Mouse (Mus musculus): ENCODE measurements around the gene Ttn. TPM values are rescaled to one million over a fixed set of nuclear protein-coding genes. Genes with fewer than 3 reads are reported as not detected.
A peak's percentile ranks its signal among the peaks of the same experiment; 100 is the strongest.

Gene Ttn
- total RNA-seq, 2 experiments from 2014 or later: 0.02 TPM; not detected in 1

DNA sequence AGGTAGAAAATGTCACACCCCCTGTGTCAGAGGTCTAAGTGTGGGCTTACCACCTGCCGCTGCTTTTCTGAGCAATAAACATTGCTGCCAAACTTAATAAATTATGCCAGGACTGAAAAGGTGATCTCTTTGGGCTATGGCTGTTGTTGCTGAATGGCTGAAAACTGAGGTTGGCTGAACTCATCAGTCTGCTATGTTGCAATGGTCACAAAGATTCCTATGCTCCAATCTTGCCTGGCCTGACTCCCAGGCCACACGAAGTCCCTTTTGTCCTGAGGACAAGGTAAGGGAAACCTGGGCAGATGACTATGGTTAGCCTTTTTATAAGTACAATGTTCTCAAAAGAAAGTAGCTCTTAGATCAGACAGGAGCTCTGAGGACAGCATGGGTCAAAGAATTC lies 16.3 kb downstream of the Ttn start:
- no peak for ATAC-seq (replicated peaks; ENCODE audit: poor library complexity)

DNA sequence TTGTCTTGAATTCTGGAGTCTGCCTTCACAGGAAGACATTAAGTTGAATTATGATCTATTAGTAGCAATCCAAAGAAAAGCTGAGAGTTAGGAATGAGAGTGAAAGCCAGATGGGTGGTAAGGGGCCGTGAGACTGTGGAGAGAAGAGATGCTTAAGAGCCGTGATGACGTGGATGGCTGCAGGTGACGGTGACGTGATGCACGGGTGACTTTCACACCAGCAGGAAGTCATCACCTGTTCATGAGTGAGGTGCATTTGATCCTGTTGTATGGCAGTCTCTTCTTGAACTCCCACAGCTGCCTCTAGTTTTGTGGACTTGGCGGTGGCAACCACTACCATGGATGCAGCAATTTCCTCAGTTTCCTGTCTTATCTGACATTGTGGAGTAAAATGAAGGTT lies 16.8 kb downstream of the Ttn start:
- no peak for ATAC-seq (replicated peaks; ENCODE audit: poor library complexity)

DNA sequence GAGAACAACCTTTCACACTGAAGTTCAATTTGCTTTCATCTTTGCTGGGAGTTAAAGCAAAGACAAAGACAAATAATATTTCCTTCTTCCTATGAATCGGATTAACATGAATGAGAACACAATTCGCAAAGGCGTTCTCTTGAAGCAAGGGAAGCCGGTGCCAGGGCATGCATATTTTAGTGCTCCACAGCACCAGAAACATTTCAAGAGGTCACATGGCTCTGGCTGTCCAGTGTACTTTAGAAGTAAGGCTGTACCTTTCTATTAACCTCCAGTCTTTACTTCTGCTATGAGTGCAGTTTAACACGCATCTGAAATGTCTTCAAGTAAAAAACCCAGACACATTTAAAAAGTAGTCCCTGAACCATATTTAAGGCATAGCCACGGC lies 20.3 kb downstream of the Ttn start:
- ATAC-seq (replicated peaks; ENCODE audit: poor library complexity): no peak

DNA sequence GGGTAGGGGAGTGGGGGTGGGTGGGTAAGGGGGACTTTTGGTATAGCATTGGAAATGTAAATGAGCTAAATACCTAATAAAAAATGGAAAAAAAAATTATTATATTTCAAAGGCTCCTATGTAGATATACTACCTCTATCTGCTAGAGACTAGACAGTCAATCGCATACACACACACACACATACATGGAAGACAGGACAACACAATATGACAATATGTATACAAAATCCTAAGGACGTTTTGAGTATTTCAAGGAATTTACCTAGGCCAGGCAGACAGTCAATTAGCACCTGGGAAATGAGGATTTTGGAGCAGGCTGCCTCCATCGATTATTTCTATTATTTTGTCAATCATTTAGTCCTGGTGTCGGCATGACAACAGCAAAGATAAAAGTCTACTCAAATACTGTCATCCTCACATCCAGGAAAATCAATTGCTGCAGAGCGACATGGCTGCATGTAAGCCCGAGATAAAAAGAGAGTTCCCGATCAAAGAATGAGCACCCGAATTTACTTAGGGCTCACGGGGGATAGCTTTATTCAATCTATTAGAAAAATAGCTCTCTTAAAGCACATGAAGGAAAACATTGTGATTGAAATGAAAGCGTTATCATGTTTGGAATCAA lies 20.8 kb downstream of the Ttn start:
- no peak for ATAC-seq (replicated peaks; ENCODE audit: poor library complexity)

DNA sequence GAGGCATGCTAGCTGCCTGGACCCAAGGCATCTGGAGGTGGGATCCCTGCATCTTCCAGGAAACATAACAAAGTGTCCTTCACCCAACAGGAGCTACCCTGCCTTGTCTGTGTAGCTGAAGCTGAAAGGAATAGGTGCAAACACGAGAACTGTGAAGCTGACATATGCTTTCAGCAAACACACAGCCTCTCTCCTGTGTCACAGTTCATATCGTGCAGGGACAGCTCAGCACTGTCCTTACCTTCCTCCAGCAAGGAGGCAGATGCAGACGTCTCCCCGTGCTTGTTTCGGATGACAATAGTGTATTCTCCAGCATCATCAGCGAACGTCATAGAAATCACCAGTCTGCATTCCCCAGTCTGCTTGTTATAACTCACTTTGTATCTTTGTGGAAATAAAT lies 32.6 kb downstream of the Ttn start:
- ATAC-seq (replicated peaks; ENCODE audit: poor library complexity): no peak

DNA sequence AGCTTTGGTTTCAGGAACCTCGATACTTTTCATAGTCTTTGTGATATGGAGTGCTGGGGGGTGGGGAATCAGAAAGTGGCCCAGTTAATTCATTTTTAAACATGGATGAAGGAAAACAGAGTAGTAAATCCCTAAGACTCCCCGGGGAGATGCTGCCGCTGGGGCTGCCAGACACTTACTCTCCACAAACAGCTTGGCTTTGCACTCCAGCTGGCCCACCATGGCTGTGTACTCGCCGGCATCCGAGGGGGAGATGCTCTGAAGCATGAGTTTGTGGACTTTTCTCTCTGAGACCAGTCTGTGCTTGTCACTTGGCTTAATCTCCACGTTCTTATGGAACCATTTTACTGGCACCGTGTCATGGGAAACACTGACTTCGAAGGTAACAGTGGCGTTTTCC lies 43.8 kb downstream of the Ttn start:
- no peak for ATAC-seq (replicated peaks; ENCODE audit: poor library complexity)

DNA sequence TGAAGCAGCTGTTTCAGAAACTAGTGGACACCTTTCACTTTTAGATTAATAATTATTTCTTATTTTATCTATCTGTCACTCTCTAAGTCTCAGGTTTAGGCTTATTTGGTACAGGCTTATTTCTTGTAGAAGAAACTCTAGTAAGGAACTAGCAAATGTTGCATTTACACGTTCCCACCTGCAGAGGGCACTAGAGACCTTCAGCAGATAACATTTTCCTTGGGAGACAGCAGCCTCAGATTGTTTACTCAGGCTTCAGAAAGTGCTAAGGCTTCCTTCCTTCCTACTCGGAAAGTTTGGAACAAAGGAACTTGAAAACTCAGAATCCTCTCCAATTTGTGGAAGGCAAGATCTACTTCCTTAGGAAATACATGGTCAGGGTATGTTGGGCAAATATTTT lies 52.6 kb downstream of the Ttn start:
- peak; percentile 91 for ATAC-seq (replicated peaks; ENCODE audit: poor library complexity)

DNA sequence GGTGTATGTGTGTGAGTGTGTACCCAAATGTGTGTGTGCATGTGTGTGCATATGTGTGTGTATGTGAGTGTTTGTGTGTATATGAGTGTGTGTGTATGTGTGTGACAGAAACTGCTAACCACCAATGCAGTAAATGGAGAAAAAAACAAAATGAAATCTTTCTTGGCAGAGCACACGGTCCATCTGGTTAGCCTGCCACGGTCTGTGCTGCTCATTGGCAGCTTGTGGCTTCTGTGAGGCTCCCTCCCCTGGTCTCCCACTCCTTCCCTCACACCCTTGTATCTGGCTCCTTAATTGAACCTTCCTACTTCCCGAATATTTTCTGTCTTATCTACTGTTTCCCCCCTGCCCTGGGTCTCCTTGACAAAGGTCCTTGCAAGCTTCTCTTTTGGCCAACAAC lies 53.5 kb downstream of the Ttn start:
- ATAC-seq (replicated peaks; ENCODE audit: poor library complexity): no peak

DNA sequence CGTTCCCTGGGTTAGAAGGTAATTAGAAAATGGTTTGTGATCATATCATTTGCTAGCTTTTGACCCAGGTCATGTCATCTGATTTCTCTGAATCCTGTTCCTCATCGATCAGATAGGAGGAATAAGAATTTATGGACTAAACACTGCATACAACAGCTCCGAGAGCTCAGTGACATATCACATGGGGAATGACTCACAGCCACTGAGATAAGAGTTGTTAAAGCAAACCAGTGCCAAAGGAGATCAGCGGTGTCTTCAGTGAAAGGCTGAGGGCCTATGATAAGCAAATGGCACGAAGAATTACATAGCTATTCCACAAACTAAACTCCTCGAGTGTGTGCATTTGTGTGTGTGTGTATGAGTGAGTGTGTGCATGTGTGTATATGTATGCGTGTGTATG lies 54.0 kb downstream of the Ttn start:
- no peak for ATAC-seq (replicated peaks; ENCODE audit: poor library complexity)

DNA sequence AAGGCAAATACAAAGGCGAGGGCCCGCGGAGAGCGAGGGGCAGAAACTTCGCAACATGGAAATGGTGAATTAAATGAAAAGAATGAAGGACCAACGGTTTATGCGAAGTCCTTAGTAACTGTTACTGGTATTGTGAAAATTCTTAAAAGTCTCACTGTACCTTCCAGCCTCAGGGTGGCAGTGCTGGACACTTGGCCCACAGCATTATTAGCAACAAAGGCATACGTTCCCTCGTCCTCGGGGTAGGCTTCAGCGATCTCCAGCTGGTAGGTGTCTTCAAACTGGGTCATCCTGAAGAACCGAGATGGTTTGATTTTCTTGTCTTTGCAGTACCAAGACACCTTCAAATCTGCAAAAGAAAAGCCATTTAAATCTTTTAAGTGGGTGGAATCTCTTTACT lies 55.4 kb downstream of the Ttn start:
- ATAC-seq (replicated peaks; ENCODE audit: poor library complexity): peak; percentile 49; the same call in 1 of the 2 replicates

DNA sequence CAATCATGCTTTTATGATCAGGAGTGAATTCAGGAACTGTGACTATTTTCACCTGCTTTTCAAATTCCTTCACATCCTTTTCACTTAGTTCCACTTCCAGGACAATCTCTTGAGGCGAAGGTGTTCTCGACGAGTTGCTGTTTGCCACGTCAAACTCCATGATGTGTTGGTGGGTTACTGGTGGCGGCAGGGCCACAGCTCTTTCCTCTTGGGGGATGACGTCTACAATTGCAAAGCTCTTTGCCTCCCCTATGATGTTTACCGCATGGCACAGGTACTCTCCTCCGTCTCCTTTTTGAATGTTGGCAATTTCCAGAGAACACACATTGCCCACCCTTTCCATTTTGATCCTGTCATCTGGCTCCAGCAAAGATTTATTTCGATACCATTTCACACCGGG lies 67.4 kb downstream of the Ttn start:
- no peak for ATAC-seq (replicated peaks; ENCODE audit: poor library complexity)

DNA sequence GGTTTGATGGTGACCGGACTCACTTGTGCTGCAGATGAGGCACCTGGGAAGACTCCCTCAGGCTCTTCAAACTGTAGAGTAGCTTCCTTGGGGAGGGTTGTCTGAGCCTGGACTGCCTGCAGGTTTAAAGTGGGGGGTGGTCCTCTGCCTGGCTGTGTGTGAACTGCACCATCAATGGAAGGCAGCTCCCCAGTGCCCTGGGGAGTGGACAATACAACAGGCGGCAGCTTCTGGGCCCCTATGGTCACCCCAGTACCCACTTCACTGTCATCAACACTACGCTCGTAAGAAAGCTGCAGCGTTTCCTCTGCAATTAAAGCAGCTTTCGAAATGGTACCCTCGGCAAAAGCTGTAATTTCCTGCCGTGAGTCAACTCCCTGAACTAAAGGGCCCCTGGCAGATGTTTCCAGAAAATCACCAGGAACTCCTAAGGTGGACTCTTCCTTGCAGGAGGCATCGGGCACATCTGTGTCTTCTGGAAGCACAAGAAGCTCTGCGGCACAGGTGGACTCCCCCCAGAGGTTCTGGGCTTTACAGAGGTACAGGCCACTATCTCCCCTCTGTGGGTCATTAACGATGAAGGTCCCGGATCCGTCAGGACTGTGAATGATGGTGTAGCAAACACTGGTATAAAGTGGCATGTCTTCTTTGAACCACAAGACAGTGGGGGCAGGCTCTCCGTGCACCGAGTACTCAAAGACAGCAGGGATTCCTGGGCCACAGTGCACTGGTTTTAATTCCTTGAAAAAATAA lies 73.5 kb downstream of the Ttn start:
- no peak for ATAC-seq (replicated peaks; ENCODE audit: poor library complexity)

DNA sequence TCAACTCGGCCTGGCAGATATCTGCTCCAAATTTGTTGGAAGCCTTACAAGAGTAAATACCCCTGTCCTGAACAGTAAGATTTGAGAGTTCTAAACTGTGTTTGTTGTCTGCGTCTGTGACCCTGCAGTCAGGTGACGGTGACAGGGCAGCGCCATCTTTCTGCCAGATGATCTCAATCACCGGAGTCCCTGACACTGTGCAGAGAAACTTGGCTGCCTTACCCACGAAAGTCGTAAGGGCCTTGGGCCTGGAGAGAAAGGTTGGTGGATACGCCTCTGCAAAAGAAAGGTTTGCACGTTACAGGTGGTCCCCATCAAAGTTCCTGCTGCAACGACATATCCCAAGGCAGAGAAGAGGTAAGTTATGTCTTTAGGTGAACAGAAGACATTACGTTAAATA lies 79.0 kb downstream of the Ttn start:
- ATAC-seq (replicated peaks; ENCODE audit: poor library complexity): no peak

DNA sequence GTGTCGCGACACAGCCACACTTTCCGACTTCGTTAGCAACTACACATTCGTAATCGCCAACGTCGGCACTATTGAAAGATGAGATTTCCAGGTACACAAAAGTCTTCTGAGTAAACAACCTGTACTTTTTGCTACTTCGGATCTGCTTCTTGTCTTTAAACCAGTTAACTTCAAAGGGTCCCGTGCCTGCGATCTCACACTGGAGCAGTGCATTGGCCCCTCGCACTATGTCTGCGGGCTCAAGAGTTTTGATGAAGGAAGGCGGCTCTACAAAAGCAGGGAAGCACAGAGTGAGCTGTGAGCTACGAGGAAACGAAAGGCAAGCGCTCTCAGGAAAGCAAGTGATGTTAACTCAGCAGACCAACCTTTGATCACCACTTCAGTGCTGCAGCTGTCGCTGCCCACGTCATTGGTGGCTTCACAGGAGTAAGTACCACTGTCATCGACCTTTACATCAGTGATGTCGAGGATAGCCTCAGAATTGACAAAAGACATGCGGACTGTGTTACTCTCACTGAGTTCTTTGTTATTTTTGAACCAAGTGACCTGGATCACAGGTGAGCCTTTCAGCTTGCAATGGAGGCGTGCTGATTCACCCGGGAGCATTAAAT lies 80.8 kb downstream of the Ttn start:
- ATAC-seq (replicated peaks; ENCODE audit: poor library complexity): no peak

DNA sequence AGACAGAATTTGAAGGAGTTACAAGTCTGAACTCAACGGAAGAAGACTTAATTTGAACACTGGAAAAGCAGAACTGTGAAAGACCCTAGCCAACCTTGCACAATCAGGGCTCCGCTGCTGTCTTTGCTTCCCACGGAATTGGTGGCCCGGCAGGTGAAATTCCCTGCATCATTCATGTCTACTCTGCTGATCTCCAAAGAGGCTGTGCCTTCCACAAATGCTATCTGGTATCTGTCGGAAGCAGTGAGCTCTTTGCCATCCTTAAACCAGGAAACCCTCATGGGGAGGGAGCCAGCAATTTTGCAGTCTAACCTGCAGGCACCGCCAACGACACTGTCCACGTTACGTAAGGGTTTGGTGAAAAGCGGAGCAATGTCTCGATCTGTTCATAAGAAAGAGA lies 82.5 kb downstream of the Ttn start:
- no peak for ATAC-seq (replicated peaks; ENCODE audit: poor library complexity)

DNA sequence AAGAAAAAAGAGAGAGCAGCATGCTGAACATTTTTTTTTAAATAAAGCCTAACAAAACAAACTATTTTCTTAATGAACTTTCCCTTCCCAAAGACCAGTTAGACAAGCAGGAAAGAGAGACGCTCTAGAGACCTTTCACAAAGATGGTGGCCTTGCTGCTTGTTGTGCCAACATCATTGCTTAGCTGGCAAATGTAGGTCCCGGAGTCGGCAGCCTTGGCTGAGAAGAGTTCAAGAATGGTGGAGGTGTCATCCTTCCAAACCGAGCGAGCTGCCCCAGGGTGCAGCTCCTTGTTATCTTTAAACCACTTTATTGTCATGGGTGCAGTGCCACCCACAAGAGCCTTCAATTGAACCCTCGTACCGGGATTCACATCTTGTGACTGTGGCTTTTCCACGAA lies 85.4 kb downstream of the Ttn start:
- ATAC-seq (replicated peaks; ENCODE audit: poor library complexity): no peak

DNA sequence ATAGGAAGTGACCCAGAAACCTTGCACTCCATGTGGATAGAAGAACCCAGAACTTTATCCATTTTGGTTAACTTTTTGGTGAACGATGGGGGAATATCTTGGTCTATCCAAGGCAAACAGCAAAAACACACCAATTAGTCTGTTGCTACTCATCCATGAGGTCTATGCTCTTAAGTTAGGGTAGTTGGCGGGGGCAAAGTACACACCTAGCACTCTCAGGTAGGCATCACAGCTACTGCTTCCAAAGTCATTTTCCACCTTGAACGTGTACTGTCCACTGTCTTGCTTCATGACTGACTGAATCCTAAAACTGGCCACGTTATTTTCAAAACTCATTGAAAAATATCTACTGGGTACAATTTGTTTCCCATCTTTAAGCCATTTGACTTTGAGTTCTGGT lies 87.0 kb downstream of the Ttn start:
- no peak for ATAC-seq (replicated peaks; ENCODE audit: poor library complexity)

DNA sequence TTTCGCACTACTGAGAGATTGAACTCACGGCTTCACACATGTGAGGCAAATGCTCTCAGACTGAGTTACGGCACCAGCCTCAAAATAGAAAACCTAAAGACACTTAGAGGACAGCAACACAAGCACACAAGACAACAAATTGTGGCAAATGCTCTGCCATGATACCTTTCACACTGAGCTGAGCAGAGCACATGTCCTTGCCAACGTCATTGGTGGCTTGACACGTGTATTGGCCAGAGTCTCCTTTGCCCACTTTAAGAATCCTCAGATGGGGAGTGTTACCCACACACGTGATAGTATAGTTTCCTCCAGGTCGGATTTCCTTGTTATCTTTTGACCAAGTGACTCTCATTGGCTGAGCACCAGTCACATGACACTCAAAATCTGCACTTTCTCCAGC lies 93.6 kb downstream of the Ttn start:
- ATAC-seq (replicated peaks; ENCODE audit: poor library complexity): no peak

DNA sequence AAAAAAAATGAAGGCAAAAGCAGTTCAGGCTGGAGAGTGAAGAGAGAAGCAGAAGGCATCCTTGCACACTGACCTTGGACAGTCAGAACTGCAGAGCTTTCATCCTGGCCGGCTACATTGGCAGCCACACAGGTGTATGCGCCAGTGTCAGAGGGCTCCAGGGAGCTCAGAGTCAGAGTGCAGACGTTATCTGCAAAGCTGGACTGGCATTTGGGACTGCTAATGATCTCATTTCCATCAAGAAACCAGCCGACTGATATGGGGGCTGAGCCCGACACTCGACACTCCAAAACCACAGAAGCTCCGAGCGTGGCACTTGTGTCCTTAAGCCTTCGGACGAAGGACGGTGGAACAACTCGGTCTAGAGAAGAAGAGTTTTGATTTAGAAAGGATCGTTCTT lies 96.5 kb downstream of the Ttn start:
- no peak for ATAC-seq (replicated peaks; ENCODE audit: poor library complexity)

DNA sequence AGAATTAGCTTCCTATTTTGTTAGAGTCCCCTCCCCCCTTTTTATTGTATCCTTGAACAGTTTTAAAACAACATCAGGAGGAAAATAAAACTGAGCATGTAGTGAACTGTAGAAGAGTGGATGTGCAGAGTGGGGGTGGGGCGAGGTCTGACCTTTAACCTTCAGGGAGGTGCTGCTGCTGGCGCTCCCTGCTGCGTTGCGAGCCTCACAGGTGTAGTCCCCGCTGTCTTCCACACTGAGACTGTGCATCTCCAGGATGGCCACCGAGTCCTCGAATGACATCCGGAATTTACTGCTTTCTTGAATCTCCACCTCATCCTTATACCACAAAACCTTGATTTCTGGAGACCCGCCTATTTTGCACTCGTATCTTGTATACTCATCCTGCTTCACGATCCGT lies 100.9 kb downstream of the Ttn start:
- no peak for ATAC-seq (replicated peaks; ENCODE audit: poor library complexity)

DNA sequence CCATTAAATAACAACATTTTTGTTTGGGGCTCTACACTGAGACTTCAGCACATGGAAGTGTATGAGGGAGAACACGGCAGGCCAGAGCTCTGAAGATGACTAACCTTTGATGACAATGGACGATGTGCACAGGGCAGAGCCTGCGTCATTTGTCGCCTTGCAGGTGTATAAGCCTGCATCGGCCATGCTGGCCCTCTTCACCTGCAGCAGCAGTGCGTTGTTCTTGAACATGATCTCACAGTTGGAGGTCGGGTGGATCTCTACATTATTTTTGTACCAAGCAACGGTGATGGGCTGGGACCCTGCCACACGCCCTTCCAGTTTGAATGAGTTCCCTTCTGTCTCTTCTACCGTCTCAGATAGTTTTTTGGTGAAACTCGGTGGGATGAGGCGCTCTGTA lies 106.8 kb downstream of the Ttn start:
- no peak for ATAC-seq (replicated peaks; ENCODE audit: poor library complexity)

DNA sequence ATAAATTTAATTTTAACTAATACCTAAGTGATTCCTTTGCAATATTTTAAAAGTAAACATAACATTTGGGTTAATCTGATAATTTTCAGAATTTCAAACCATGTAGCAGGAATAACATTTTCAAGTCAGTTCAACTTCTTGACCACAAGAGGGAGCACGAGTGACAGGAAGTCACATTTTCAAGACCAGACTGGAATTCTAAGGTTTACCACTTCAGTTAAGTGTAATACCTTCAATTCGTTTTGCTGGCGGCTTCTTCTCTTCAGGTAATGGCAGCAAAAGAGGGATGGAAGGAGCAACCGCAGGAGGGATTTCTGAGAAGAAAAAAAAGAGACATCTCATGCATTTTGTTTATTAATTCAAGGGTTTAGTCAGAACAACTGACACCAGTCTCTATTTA lies 115.4 kb downstream of the Ttn start:
- peak; percentile 86 for ATAC-seq (replicated peaks; ENCODE audit: poor library complexity)

DNA sequence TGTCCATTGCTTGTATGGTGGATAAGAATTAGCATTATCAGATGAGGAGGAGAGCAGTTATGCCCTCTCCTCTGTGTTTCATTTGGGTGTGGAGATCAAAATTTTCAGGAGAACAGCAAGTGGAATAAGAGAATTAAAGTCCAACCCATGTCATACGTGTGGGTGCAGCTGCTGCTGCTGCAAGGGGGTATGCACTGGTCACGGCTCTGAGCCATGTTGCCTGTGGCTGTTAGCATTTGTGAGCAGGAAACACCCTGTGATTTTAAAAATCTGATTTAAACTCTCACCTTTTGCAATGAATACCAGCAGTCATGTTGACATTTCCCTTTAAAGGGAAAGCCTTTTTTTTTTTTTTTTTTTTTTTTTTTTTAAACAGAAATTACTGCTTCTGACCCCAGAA lies 116.8 kb downstream of the Ttn start:
- ATAC-seq (replicated peaks; ENCODE audit: poor library complexity): no peak

Measured in megakaryocyte progenitor cell, adult 5-6 weeks (primary cell).